Mouse (Mus musculus): ENCODE results near the gene Erich4. TPM values are rescaled to one million over a fixed set of nuclear protein-coding genes. Genes with fewer than 3 reads are reported as not detected.

The Erich4 gene
- not detected in 2 replicates for polyA plus RNA-seq (2014; fragmentation: Nextera tagmentation; extraction: Ambion mirVana)

DNA sequence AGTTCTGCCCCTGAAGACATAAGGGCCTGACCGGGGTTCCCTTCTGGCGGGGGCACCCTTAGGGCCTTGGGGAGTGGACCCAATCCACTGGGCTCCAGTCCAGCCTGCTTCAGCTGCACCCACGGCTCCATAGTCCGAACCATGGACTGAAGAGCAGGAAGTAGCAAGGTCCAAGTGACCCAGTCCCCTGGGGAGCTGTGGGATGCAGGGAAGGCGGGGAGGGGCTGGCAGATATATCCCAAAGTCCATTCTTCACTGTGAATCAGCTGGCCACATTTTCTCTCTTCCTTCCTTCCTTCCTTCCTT is at the start of gene Erich4:
Gene Erich4 (minus strand): TSS at position 187 of the 306 bp plus-strand sequence.
- Histone ChIP-seq H3K27me3 (ENCODE audit: insufficient read depth, low read length) (peaks cover 2% of the 10 kb centered on the region; the same call in 1 of the 2 replicates), H3K4me1 (ENCODE audit: insufficient read depth) (no peaks in the 10 kb centered on the region), H3K36me3 (ENCODE audit: insufficient read depth) (no peaks in the 10 kb centered on the region), H3K9ac (no peak within 1 kb of the TSS), H3K9me3 (ENCODE audit: low read depth, low read length) (no peaks in the 10 kb centered on the region), H3K4me2 (no peak within 1 kb of the TSS), H3K27ac (ENCODE audit: low read depth) (no peak within 1 kb of the TSS), H3K4me3 (ENCODE audit: low read depth, low read length) (no peak within 1 kb of the TSS)
- DNase-seq (no peak), ATAC-seq (ENCODE audit: insufficient read depth) (no peak)
- TF ChIP-seq CTCF (IDR thresholded peaks at IDR 0.05; ENCODE audit: low read depth) = no peak
- WGBS = 78% methylated on average over 5 of the region's 5 CpGs

DNA sequence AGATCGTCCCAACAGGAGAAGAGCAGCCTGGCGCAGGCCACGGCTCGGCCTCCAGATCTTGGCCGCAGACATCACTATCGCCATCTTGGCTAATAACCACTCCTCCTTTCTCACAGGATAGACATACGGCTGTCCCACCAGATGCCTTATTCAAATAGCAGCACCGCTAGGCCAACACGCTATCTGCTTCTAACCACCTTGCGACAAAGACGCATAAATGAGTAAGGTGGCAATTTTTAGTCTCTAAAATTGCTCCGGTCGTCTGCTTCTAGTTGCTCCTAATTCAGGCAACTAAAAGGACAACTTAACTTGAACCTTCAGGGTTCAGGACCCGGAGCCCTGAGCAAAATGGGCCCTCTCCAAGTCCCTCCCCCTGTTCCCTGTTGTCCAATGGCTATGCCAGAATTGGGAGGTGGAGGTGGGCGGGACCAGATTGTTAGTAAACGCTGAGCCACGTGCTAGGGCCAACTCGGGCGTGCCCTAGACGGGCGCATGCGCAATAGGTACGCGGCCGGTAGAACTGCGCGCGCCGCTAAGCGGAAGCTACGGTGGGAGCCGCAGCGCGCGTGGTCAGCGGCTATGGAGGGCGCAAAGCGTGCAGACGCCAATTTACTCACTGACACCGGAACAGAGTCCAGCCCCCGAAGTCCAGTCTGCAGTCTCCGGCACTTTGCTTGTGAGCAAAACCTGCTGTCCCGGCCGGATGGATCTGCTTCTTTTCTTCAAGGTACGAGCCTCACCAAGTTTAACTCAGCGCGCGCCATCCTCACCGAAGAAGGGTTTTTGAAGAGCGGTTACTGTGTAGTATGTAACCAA is 43.2 kb upstream of the Erich4 start, which contains the start of the genes Bckdha and Exosc5:
Gene Bckdha (minus strand): TSS at position 325 of the 816 bp plus-strand sequence.
Gene Exosc5 (plus strand): TSS at position 508 of the 816 bp plus-strand sequence.
- H3K27ac ChIP-seq (ENCODE audit: low read depth) = 0 out of 2 replicates have a peak within 1 kb of the TSS, but pooled peaks have one; percentile 48
- ATAC-seq (ENCODE audit: insufficient read depth) = peak; percentile 98

DNA sequence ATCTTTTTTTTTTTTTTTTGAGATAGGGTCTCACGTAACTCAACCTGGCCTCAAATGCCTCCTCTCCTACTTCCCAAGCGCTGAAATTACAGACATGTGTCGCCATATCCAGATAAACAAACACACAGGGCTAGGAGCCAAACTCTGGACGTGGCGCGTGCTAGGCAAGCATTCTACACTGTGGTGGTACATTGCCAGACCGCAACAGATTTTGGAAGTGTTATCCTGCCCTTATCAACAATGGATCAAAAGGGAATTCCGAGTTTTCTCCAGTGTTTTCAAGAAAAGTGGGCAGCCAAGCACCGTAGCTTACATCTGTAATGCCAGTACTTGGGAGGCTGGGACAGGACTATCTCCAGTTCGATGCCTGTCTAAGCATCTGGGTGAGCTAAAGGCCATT is 42.1 kb upstream of the Erich4 start:
- WGBS = 24% methylated on average over 10 of the region's 10 CpGs
- ATAC-seq (ENCODE audit: insufficient read depth) = no peak
- no peaks in the 10 kb centered on the region for H3K9me3 ChIP-seq (ENCODE audit: low read depth, low read length)
- H3K36me3 ChIP-seq (ENCODE audit: insufficient read depth) = peaks cover 14% of the 10 kb centered on the region; the same call in 1 of the 2 replicates
- H3K4me3 ChIP-seq (ENCODE audit: low read depth, low read length) = peak overlapping the region; percentile 62
- peak overlapping the region; percentile 66 for H3K4me2 ChIP-seq
- H3K27ac ChIP-seq (ENCODE audit: low read depth) = no peak overlapping the region
- peak overlapping the region; percentile 63 for H3K9ac ChIP-seq
- H3K4me1 ChIP-seq (ENCODE audit: insufficient read depth) = 0 out of 2 replicates have a peak, but pooled peaks cover 6% of the 10 kb centered on the region
- TF ChIP-seq CTCF (IDR thresholded peaks at IDR 0.05; ENCODE audit: low read depth) = no peak
- H3K27me3 ChIP-seq (ENCODE audit: insufficient read depth, low read length) = no peaks in the 10 kb centered on the region
- peak; percentile 14 for DNase-seq

More for the DNA sequence above, 43.2 kb upstream of the Erich4 start, which contains the start of the genes Bckdha and Exosc5:
- Histone ChIP-seq H3K36me3 (ENCODE audit: insufficient read depth) (peaks cover 24% of the 10 kb centered on the region; the same call in 1 of the 2 replicates), H3K4me1 (ENCODE audit: insufficient read depth) (0 out of 2 replicates have a peak, but pooled peaks cover 6% of the 10 kb centered on the region), H3K27me3 (ENCODE audit: insufficient read depth, low read length) (no peaks in the 10 kb centered on the region), H3K4me2 (peak within 1 kb of the TSS; percentile 76), H3K9me3 (ENCODE audit: low read depth, low read length) (no peaks in the 10 kb centered on the region), H3K9ac (peak within 1 kb of the TSS; percentile 63), H3K4me3 (ENCODE audit: low read depth, low read length) (peak within 1 kb of the TSS; percentile 62)
- WGBS = under 1% methylated on average over 50 of the region's 50 CpGs
- TF ChIP-seq CTCF (IDR thresholded peaks at IDR 0.05; ENCODE audit: low read depth) = no peak
- peak; percentile 100 for DNase-seq

DNA sequence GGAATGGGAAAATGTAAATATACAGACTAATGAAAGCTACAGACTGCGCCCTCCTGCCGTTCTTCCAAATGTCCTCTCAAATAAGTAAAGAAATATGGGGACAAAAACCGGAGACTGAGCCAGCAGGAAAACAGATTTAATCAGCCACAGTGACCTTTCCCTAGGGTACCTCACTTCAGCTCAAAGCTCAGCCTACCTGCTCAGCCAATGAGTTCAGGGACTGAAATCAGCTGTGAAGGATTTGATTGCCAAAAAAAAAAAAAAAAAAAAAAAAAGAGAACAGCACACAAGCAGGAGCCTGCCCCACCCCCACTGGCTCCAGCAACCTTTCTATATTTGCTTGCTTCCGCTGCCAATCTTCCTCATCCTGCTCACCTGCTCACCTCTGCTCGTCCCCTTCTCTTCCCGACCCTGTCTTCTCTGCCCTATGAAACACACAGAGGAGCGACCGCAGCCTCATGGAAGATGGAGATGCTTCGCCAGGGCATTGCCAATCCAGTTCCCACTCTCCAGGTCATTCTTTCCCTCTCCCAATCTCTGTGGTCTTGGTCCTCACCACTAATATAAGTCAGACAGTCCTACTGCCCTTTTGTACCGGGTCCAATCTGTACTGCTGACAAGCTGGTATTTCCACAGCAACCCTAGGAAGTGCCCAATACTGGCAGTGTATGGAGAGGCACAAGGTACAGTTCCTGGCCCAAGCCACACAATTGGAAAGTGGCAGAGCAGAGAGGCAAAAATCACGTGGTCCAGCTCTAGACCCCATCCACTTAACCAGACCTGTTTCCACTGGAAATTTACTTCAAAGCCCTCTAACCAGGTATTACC is 40.1 kb upstream of the Erich4 start:
- H3K27ac ChIP-seq (ENCODE audit: low read depth) = no peak overlapping the region
- no peak for DNase-seq
- no peak overlapping the region for H3K4me2 ChIP-seq
- H3K9me3 ChIP-seq (ENCODE audit: low read depth, low read length) = no peaks in the 10 kb centered on the region
- no peak for ATAC-seq (ENCODE audit: insufficient read depth)
- no peak overlapping the region for H3K4me3 ChIP-seq (ENCODE audit: low read depth, low read length)
- no peaks in the 10 kb centered on the region for H3K36me3 ChIP-seq (ENCODE audit: insufficient read depth)
- H3K4me1 ChIP-seq (ENCODE audit: insufficient read depth) = 0 out of 2 replicates have a peak, but pooled peaks cover 6% of the 10 kb centered on the region
- H3K9ac ChIP-seq = no peak overlapping the region
- no peaks in the 10 kb centered on the region for H3K27me3 ChIP-seq (ENCODE audit: insufficient read depth, low read length)
- TF ChIP-seq CTCF (IDR thresholded peaks at IDR 0.05; ENCODE audit: low read depth) = no peak
- WGBS = 72% methylated on average over 11 of the region's 11 CpGs

DNA sequence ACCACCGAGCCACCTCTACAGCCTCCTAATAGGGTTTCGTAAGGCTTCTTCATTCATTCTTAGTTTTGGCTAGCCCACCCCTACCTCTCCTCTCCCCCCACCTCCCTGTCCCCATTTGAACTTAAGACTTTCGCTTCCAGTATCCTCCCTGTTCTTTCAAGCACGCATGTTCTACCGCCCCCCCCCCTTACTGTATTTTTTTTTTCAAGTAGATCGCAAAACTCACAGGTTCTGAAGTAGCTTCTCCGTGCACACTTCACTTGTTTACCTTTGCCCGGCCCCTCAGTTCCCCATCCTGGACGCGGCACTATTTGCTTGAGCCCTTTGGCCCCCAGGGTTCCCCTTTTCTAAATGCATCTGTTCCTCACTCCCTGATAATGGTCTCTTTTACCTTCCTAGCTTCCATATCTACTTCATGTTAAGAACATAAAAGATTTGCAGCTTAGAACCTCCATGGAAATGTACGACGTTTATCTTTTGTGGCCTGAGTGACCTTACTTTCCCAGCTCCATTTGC is 36.6 kb upstream of the Erich4 start:
- Histone ChIP-seq H3K36me3 (ENCODE audit: insufficient read depth) (no peaks in the 10 kb centered on the region), H3K9ac (no peak overlapping the region), H3K27ac (ENCODE audit: low read depth) (no peak overlapping the region), H3K27me3 (ENCODE audit: insufficient read depth, low read length) (no peaks in the 10 kb centered on the region), H3K4me1 (ENCODE audit: insufficient read depth) (no peaks in the 10 kb centered on the region), H3K9me3 (ENCODE audit: low read depth, low read length) (no peaks in the 10 kb centered on the region), H3K4me3 (ENCODE audit: low read depth, low read length) (no peak overlapping the region), H3K4me2 (no peak overlapping the region)
- ATAC-seq (ENCODE audit: insufficient read depth) (no peak), DNase-seq (no peak)
- TF ChIP-seq CTCF (IDR thresholded peaks at IDR 0.05; ENCODE audit: low read depth) = no peak
- WGBS = 65% methylated on average over 12 of the region's 12 CpGs

DNA sequence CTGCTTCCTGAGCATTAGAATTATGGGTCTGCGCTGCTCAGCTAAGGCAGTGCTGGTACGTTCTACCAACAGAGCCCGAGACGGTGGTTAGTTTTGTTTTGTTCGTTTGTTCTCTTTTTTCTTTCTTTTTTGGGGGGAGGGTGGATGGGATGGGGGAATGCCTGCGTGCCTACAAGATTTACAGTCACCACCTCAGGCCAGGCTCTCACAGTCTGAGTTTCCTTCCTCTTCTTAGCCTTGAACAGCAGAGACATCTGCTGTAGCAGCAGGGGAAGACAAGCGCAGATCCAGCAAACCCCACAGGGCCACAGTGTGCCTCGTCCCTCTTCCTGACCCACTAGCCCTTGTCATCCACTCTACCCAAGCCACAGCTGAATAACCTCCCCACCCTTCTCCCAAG is 35.6 kb upstream of the Erich4 start:
- Histone ChIP-seq H3K27me3 (ENCODE audit: insufficient read depth, low read length) (no peaks in the 10 kb centered on the region), H3K36me3 (ENCODE audit: insufficient read depth) (no peaks in the 10 kb centered on the region), H3K27ac (ENCODE audit: low read depth) (no peak overlapping the region), H3K4me2 (no peak overlapping the region), H3K9me3 (ENCODE audit: low read depth, low read length) (no peaks in the 10 kb centered on the region), H3K9ac (no peak overlapping the region), H3K4me3 (ENCODE audit: low read depth, low read length) (no peak overlapping the region), H3K4me1 (ENCODE audit: insufficient read depth) (no peaks in the 10 kb centered on the region)
- no peak for TF ChIP-seq CTCF (IDR thresholded peaks at IDR 0.05; ENCODE audit: low read depth)
- no peak for DNase-seq
- 89% methylated on average over 8 of the region's 8 CpGs for WGBS
- ATAC-seq (ENCODE audit: insufficient read depth) = no peak
